Mouse (Mus musculus) kidney, embryonic 16.5 days (tissue): ENCODE measurements around the gene Gm42906. TPM values are rescaled to one million over a fixed set of nuclear protein-coding genes. Genes with fewer than 3 reads are reported as not detected.

Experiments
- ATAC-seq: fragments of 200-750 bp; cut with Nextera tagmentation; 2 replicates; pipeline ENCODE4 v1.8.0; 2017; ENCODE audit warnings: moderate TSS enrichment; ENCODE audit not compliant: low FRiP score, low TSS enrichment
- H3K27ac ChIP-seq: fragments of 300-500 bp; sonication (generic); 2 replicates; pipeline ENCODE4 v1.5.1; 2014; ENCODE audit warnings: low read length
- H3K27me3 ChIP-seq: fragments of 300-500 bp; sonication (generic); 2 replicates; pipeline ENCODE4 v1.6.1; 2014; ENCODE audit warnings: low read length, control low read depth, mixed read lengths; ENCODE audit not compliant: insufficient read depth
- H3K36me3 ChIP-seq: fragments of 300-500 bp; sonication (generic); 2 replicates; pipeline ENCODE4 v1.6.1; 2014; ENCODE audit warnings: low read length, control low read depth, mixed read lengths; ENCODE audit not compliant: insufficient read depth
- H3K4me1 ChIP-seq: fragments of 300-500 bp; sonication (generic); 2 replicates; pipeline ENCODE4 v1.6.1; 2014; ENCODE audit warnings: low read length, control low read depth, mixed read lengths; ENCODE audit not compliant: insufficient read depth
- H3K4me2 ChIP-seq: fragments of 300-500 bp; sonication (generic); replicated peaks from 2 replicates; pipeline ENCODE4 v1.6.1; 2014; ENCODE audit warnings: low read depth, low read length
- H3K4me3 ChIP-seq: fragments of 300-500 bp; sonication (generic); 2 replicates; pipeline ENCODE4 v1.5.1; 2014; ENCODE audit warnings: mild to moderate bottlenecking, low read length
- H3K9ac ChIP-seq: fragments of 300-500 bp; sonication (generic); replicated peaks from 2 replicates; pipeline ENCODE4 v1.6.1; 2014; ENCODE audit warnings: low read length
- H3K9me3 ChIP-seq: fragments of 300-500 bp; sonication (generic); 2 replicates; pipeline ENCODE4 v1.6.1; 2016; ENCODE audit warnings: low read length, control low read depth
- WGBS: fragments of 180-500 bp; shearing (Covaris S2); extraction: QIAGEN DNeasy Blood & Tissue Kit; methylation state at CpG from one replicate; pipeline ENCODE4 v1.1.7; 2014; 5-methylcytosine and 5-hydroxymethylcytosine counted together
- polyA plus RNA-seq: library from polyadenylated mRNA; unstranded; fragments of >200 nt; fragmentation: Nextera tagmentation; extraction: Ambion mirVana; gene quantifications from 2 replicates; pipeline ENCODE4 v1.2.1, GENCODE M21; 2015

The Gm42906 gene
- polyA plus RNA-seq, 1 experiment from 2014 or later = not detected

- 70% methylated on average over 5 of the region's 5 CpGs for WGBS
- Histone ChIP-seq H3K4me2 (no peak overlapping the region), H3K4me1 (peaks cover 31% of the 10 kb centered on the region), H3K4me3 (no peak overlapping the region), H3K27me3 (no peaks in the 10 kb centered on the region), H3K9me3 (peaks cover 9% of the 10 kb centered on the region), H3K27ac (0 out of 2 replicates have a peak overlapping the region, but pooled peaks have one; percentile 12), H3K36me3 (peaks cover 21% of the 10 kb centered on the region), H3K9ac (no peak overlapping the region)
- ATAC-seq = no peak
These were observed 368.2 kb downstream of the Gm42906 start for GRCm38 (mm10) chr5:151059772-151060171.

GRCm38 (mm10) chr5:151059352-151059751 is 368.6 kb downstream of the Gm42906 start:
- no peak overlapping the region for H3K4me3 ChIP-seq
- peaks cover 9% of the 10 kb centered on the region for H3K9me3 ChIP-seq
- no peak overlapping the region for H3K9ac ChIP-seq
- peaks cover 21% of the 10 kb centered on the region for H3K36me3 ChIP-seq
- peaks cover 35% of the 10 kb centered on the region for H3K4me1 ChIP-seq
- H3K27ac ChIP-seq = peak overlapping the region; percentile 40; the same call in 1 of the 2 replicates
- 71% methylated on average over 10 of the region's 10 CpGs for WGBS
- H3K27me3 ChIP-seq = no peaks in the 10 kb centered on the region
- H3K4me2 ChIP-seq = no peak overlapping the region
- ATAC-seq = no peak

- Histone ChIP-seq H3K9me3 (peaks cover 9% of the 10 kb centered on the region), H3K4me1 (peaks cover 45% of the 10 kb centered on the region), H3K4me2 (no peak overlapping the region), H3K27ac (peak overlapping the region; percentile 43; the same call in 1 of the 2 replicates), H3K36me3 (peaks cover 13% of the 10 kb centered on the region), H3K9ac (no peak overlapping the region), H3K27me3 (no peaks in the 10 kb centered on the region), H3K4me3 (no peak overlapping the region)
- 77% methylated on average over 5 of the region's 5 CpGs for WGBS
- ATAC-seq = no peak
These were observed 370.2 kb downstream of the Gm42906 start for GRCm38 (mm10) chr5:151057716-151058115.

- Histone ChIP-seq H3K27me3 (no peaks in the 10 kb centered on the region), H3K27ac (peak overlapping the region; percentile 79), H3K9ac (no peak overlapping the region), H3K4me1 (peaks cover 45% of the 10 kb centered on the region), H3K36me3 (peaks cover 11% of the 10 kb centered on the region), H3K4me2 (no peak overlapping the region), H3K4me3 (no peak overlapping the region), H3K9me3 (peaks cover 6% of the 10 kb centered on the region)
- ATAC-seq = peak; percentile 53
- WGBS = 45% methylated on average over 6 of the region's 6 CpGs
These were observed 371.1 kb downstream of the Gm42906 start for GRCm38 (mm10) chr5:151056920-151057294.

- WGBS = 52% methylated on average over 12 of the region's 12 CpGs
- Histone ChIP-seq H3K9ac (no peak overlapping the region), H3K27me3 (no peaks in the 10 kb centered on the region), H3K9me3 (peaks cover 5% of the 10 kb centered on the region), H3K4me2 (0 out of 2 replicates have a peak overlapping the region, but pooled peaks have one; percentile 19), H3K4me3 (no peak overlapping the region), H3K27ac (peak overlapping the region; percentile 79), H3K4me1 (peaks cover 45% of the 10 kb centered on the region), H3K36me3 (peaks cover 7% of the 10 kb centered on the region)
- peak; percentile 19; the same call in 1 of the 2 replicates for ATAC-seq
These were observed 371.6 kb downstream of the Gm42906 start for GRCm38 (mm10) chr5:151056255-151056919.

- no peak overlapping the region for H3K4me3 ChIP-seq
- peaks cover 5% of the 10 kb centered on the region for H3K9me3 ChIP-seq
- H3K27ac ChIP-seq = peak overlapping the region; percentile 70
- ATAC-seq = no peak
- H3K9ac ChIP-seq = no peak overlapping the region
- no peaks in the 10 kb centered on the region for H3K27me3 ChIP-seq
- WGBS = 92% methylated on average over 11 of the region's 11 CpGs
- peaks cover 41% of the 10 kb centered on the region for H3K4me1 ChIP-seq
- no peak overlapping the region for H3K4me2 ChIP-seq
- peaks cover 10% of the 10 kb centered on the region for H3K36me3 ChIP-seq
These were observed 372.4 kb downstream of the Gm42906 start for GRCm38 (mm10) chr5:151055426-151056090.

GRCm38 (mm10) chr5:151054743-151055114 is 373.2 kb downstream of the Gm42906 start:
- Histone ChIP-seq H3K27me3 (no peaks in the 10 kb centered on the region), H3K9ac (no peak overlapping the region), H3K9me3 (peaks cover 5% of the 10 kb centered on the region), H3K4me2 (no peak overlapping the region), H3K4me3 (no peak overlapping the region), H3K27ac (peak overlapping the region; percentile 70), H3K36me3 (peaks cover 10% of the 10 kb centered on the region), H3K4me1 (peaks cover 38% of the 10 kb centered on the region)
- 28% methylated on average over 4 of the region's 4 CpGs for WGBS
- peak; percentile 60; the same call in 1 of the 2 replicates for ATAC-seq

GRCm38 (mm10) chr5:151054100-151054742 is 373.7 kb downstream of the Gm42906 start:
- H3K4me1 ChIP-seq = peaks cover 36% of the 10 kb centered on the region
- H3K27ac ChIP-seq = peak overlapping the region; percentile 70
- no peaks in the 10 kb centered on the region for H3K27me3 ChIP-seq
- peaks cover 10% of the 10 kb centered on the region for H3K36me3 ChIP-seq
- peak; percentile 69; the same call in 1 of the 2 replicates for ATAC-seq
- H3K9ac ChIP-seq = no peak overlapping the region
- peaks cover 5% of the 10 kb centered on the region for H3K9me3 ChIP-seq
- WGBS = 22% methylated on average over 7 of the region's 7 CpGs
- H3K4me3 ChIP-seq = no peak overlapping the region
- H3K4me2 ChIP-seq = no peak overlapping the region

- no peak overlapping the region for H3K4me3 ChIP-seq
- no peak overlapping the region for H3K9ac ChIP-seq
- 90% methylated on average over 5 of the region's 5 CpGs for WGBS
- H3K27me3 ChIP-seq = no peaks in the 10 kb centered on the region
- peaks cover 10% of the 10 kb centered on the region for H3K36me3 ChIP-seq
- H3K27ac ChIP-seq = no peak overlapping the region; the same call in 1 of the 2 replicates
- H3K9me3 ChIP-seq = peaks cover 5% of the 10 kb centered on the region
- no peak overlapping the region for H3K4me2 ChIP-seq
- ATAC-seq = no peak
- H3K4me1 ChIP-seq = peaks cover 35% of the 10 kb centered on the region
These were observed 374.8 kb downstream of the Gm42906 start for GRCm38 (mm10) chr5:151053190-151053589.
